Mouse (Mus musculus): Measurements from ENCODE around the gene Ppp1r27.

GRCm38 (mm10) chr11:120575940-120576339 is 25.0 kb upstream of the Ppp1r27 start:
- no peak for TF ChIP-seq POLR2A (IDR thresholded peaks at IDR 0.05; ENCODE audit: extremely low read depth, insufficient read depth, low read length)
- TF ChIP-seq CTCF (IDR thresholded peaks at IDR 0.05; ENCODE audit: low read depth, low read length): no peak
